Mouse (Mus musculus) ES-E14 (cell line): ENCODE measurements at regions not wholly inside any gene's neighbourhood (a gene's known extent, or its start where the extent isn't known, plus 50 kb on each side); places are given as distances from the start of the nearest gene placed in this dataset.

ENCODE experiments used
- CHD2 ChIP-seq: IDR thresholded peaks from 2 replicates; pipeline ENCODE4 v1.6.1; 2014; ENCODE audit warnings: mild to moderate bottlenecking, low read depth, low read length, inconsistent platforms
- HCFC1 ChIP-seq: IDR thresholded peaks from 2 replicates; pipeline ENCODE4 v1.6.1; 2012; ENCODE audit warnings: low read length, inconsistent platforms, borderline replicate concordance; ENCODE audit not compliant: insufficient read depth
- MAFK ChIP-seq: IDR thresholded peaks from 2 replicates; pipeline ENCODE4 v1.6.1; 2014; ENCODE audit warnings: mild to moderate bottlenecking, low read depth, low read length, inconsistent platforms; ENCODE audit not compliant: insufficient read depth
- ZC3H11A ChIP-seq: IDR thresholded peaks from 2 replicates; pipeline ENCODE4 v1.6.1; 2012; ENCODE audit warnings: low read depth, mild to moderate bottlenecking, inconsistent platforms, low read length, borderline replicate concordance
- ZNF384 ChIP-seq: IDR thresholded peaks from 2 replicates; pipeline ENCODE4 v1.6.1; 2012; ENCODE audit warnings: low read depth, low read length, inconsistent platforms

DNA sequence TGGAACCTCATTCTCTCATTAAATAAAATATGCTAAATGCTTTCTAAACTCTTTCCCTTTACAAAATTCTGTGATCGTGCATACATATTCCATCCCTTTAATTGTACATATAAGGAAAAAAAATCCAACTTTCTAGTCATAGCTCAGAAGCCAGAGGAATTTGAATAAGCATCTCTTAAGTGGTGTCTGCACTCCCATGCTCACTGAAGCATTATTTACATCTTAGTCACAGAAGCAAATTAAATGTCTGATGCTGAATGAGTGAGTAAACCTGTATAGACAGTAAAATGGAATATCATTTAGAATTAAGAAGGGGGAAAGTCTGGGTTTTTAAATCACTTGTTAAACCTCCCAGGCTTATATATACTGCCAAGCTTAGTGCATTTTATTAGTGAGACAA lies 113.5 kb upstream of the Inhba start:
- TF ChIP-seq CHD2 (no peak), ZNF384 (no peak), MAFK (no peak), ZC3H11A (no peak), HCFC1 (no peak)
